Mouse (Mus musculus): ENCODE data around the gene Smim13. TPM values are rescaled to one million over a fixed set of nuclear protein-coding genes. Genes with fewer than 3 reads are reported as not detected.
"Not testable (repeated sequence)": the region's sequence is repeated elsewhere in the genome, so short reads cannot be mapped to it uniquely, and the experiment has no call there.

The Smim13 gene
- polyA plus RNA-seq, 1 experiment from 2014 or later = 22.7 TPM

DNA sequence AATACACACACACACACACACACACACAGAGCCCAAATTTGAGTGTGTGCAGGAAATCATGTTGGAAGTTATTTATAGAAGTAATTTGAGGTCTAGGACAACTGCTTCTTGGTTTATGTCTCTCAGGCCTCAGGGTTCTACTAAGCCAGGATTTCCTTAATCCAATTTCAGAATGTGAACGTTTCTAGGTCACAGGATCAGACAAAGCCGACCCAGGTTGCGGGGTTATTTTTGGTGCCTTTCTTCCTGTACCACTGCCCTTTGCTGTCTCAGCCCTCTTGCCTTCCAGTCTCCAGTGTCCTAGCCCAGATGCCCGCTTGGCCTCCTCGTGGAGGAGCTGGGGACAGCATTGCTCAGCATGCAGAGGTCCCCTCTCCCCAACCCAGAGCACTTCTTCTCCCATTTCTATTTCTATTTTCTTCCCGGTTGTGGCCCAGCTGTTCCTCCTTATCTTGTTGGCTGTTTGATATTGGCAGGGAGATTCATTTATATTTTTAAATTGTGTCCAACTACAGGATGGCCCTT, 5.3 kb upstream of the Smim13 start:
- Histone ChIP-seq H3K27ac (replicated peaks; ENCODE audit: low read depth, low read length) (no peak overlapping the region), H3K4me3 (replicated peaks; ENCODE audit: low read depth, low read length) (no peak overlapping the region), H3K4me1 (ENCODE audit: control insufficient read depth, insufficient read depth, low read length) (0 out of 2 replicates have a peak, but pooled peaks cover 5% of the 10 kb centered on the region), H3K27me3 (ENCODE audit: control insufficient read depth, insufficient read depth, low read length) (no peaks in the 10 kb centered on the region), H3K9ac (replicated peaks; ENCODE audit: low read length) (no peak overlapping the region), H3K9me3 (ENCODE audit: control insufficient read depth, low read length) (no peaks in the 10 kb centered on the region), H3K4me2 (ENCODE audit: low read length) (no peak overlapping the region), H3K36me3 (ENCODE audit: control insufficient read depth, insufficient read depth, low read length) (no peaks in the 10 kb centered on the region)
- DNase-seq (no peak), ATAC-seq (ENCODE audit: low FRiP score, low TSS enrichment) (no peak)
- 63% methylated on average over 6 of the region's 6 CpGs for WGBS

DNA sequence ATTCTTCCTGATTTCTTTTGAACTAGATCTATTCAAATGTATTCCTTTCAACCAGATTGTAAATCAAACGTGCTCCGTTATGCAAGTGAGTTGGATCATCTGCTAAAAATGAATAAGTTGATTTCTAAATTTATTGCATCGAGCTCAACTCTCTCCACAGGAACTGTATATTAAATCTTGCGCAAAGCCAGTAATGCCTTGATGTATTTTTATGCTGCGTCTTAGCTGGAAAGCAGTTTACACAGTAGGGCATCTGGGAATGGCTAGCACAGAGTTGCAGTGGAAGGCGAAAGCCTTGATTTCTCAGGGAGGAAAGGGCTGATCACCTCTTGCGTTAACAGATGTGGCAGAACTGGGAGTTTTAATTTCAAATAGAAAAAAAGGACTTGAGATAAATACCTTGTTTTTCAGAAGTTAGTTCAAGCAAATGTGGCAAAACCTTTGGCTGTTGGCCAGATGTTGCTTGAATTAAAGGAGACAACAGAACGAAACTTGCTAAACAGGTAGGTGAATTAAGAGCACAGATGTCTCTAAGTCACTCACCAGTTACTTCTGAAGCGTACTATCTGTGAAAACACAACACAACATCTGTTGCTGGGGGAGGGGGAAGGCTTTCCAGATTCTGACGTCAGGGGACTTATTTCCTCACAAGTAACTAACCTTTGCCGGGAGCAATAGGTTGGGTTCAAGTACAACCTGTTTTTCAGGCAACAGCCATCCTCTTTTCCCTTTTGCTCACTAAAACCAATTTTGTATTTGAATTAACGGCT, 708 bp upstream of the Smim13 start:
- ATAC-seq (ENCODE audit: low FRiP score, low TSS enrichment) (peak; percentile 6; the same call in 1 of the 2 replicates), DNase-seq (no peak)
- WGBS = 48% methylated on average over 12 of the region's 12 CpGs
- Histone ChIP-seq H3K4me3 (replicated peaks; ENCODE audit: low read depth, low read length) (peak overlapping the region; percentile 75), H3K27me3 (ENCODE audit: control insufficient read depth, insufficient read depth, low read length) (no peaks in the 10 kb centered on the region), H3K27ac (replicated peaks; ENCODE audit: low read depth, low read length) (peak overlapping the region; percentile 69), H3K4me2 (ENCODE audit: low read length) (peak overlapping the region; percentile 68), H3K9ac (replicated peaks; ENCODE audit: low read length) (peak overlapping the region; percentile 47; the same call in 1 of the 2 replicates), H3K9me3 (ENCODE audit: control insufficient read depth, low read length) (no peaks in the 10 kb centered on the region), H3K4me1 (ENCODE audit: control insufficient read depth, insufficient read depth, low read length) (peaks cover 12% of the 10 kb centered on the region), H3K36me3 (ENCODE audit: control insufficient read depth, insufficient read depth, low read length) (no peaks in the 10 kb centered on the region)

DNA sequence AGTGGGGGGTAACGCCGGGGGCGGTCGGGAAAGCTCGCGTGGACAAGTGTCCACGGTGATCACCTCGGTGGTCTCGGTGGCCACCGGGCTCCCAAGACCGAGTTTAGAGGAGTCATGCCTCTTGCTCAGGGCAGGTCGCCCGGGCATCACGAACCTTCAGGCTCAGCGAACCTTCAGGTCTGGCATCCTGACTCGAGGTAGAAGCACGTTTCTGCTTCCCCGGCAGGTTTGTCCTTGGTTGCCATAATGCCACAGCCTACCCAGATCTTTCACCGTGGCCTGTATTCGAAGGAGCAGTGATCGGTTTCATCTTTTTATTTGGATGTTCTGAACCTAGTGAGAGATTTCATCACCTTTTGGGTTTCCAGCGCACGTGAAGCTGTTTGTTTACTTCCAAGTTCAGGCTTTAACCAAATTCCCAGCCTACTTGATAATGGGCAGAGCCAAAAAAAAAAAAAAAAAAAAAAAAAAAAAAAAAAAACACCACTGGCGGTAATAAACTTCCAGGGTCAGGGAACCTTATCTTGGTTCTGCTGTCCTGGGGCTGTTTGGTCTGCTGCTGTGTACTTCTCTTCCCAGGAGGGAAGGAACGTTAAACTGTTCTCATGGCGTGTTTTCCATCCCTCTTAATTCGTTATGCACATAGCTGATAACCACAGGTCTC, 806 bp downstream of the Smim13 start:
- Histone ChIP-seq H3K27ac (replicated peaks; ENCODE audit: low read depth, low read length) (peak overlapping the region; percentile 89), H3K27me3 (ENCODE audit: control insufficient read depth, insufficient read depth, low read length) (no peaks in the 10 kb centered on the region), H3K9ac (replicated peaks; ENCODE audit: low read length) (peak overlapping the region; percentile 80), H3K4me1 (ENCODE audit: control insufficient read depth, insufficient read depth, low read length) (peaks cover 12% of the 10 kb centered on the region), H3K4me2 (ENCODE audit: low read length) (peak overlapping the region; percentile 68), H3K4me3 (replicated peaks; ENCODE audit: low read depth, low read length) (peak overlapping the region; percentile 75), H3K9me3 (ENCODE audit: control insufficient read depth, low read length) (no peaks in the 10 kb centered on the region), H3K36me3 (ENCODE audit: control insufficient read depth, insufficient read depth, low read length) (no peaks in the 10 kb centered on the region)
- 2% methylated on average over 27 of the region's 27 CpGs for WGBS
- ATAC-seq (ENCODE audit: low FRiP score, low TSS enrichment) (no peak), DNase-seq (peak; percentile 56)

DNA sequence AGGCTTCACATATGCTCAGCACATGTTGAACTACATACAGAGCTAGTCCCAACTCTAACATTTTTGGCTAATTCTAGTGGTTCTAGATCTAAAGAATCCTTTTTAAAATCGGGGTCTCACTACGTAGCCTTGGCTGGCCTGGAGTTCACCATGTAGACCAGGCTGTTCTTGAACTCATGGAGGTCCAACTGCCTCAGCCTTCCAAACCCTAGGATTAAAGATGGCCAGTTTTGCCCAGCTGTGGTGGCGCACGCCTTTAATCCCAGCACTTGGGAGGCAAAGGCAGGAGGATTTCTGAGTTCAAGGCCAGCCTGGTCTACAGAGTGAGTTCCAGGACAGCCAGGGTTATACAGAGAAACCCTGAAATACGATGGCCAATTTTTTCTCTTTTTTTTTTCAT, 1.6 kb downstream of the Smim13 start:
- H3K4me3 ChIP-seq (replicated peaks; ENCODE audit: low read depth, low read length); H3K9me3 ChIP-seq (ENCODE audit: control insufficient read depth, low read length); H3K36me3 ChIP-seq (ENCODE audit: control insufficient read depth, insufficient read depth, low read length); H3K27me3 ChIP-seq (ENCODE audit: control insufficient read depth, insufficient read depth, low read length); H3K27ac ChIP-seq (replicated peaks; ENCODE audit: low read depth, low read length); ATAC-seq (ENCODE audit: low FRiP score, low TSS enrichment); DNase-seq; H3K9ac ChIP-seq (replicated peaks; ENCODE audit: low read length): not testable (repeated sequence)
- 95% methylated on average over 5 of the region's 5 CpGs for WGBS
- H3K4me2 ChIP-seq (ENCODE audit: low read length) = peak overlapping the region; percentile 68
- peaks cover 12% of the 10 kb centered on the region for H3K4me1 ChIP-seq (ENCODE audit: control insufficient read depth, insufficient read depth, low read length)

DNA sequence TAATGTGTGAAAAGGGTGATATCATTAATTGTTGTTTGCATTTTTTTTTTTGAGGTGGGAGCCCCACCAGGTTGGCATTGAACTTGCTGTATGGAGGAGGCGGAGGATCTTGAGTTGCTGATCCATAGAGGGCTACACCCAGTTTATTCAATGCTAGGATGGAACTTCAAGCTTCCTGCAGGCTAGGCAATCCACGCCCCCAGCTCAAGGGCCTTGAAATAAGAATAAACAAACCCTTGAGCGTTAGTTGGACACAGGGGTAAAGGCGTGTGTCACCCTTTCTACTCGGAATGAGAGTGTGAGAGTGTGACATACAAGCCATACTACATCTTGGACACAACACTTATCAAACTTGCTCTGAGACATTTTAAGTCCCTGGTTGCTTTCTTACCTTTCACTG, 2.0 kb downstream of the Smim13 start:
- Histone ChIP-seq H3K4me2 (ENCODE audit: low read length) (no peak overlapping the region), H3K9me3 (ENCODE audit: control insufficient read depth, low read length) (no peaks in the 10 kb centered on the region), H3K4me3 (replicated peaks; ENCODE audit: low read depth, low read length) (no peak overlapping the region), H3K4me1 (ENCODE audit: control insufficient read depth, insufficient read depth, low read length) (peaks cover 12% of the 10 kb centered on the region), H3K27me3 (ENCODE audit: control insufficient read depth, insufficient read depth, low read length) (no peaks in the 10 kb centered on the region), H3K9ac (replicated peaks; ENCODE audit: low read length) (no peak overlapping the region), H3K27ac (replicated peaks; ENCODE audit: low read depth, low read length) (no peak overlapping the region), H3K36me3 (ENCODE audit: control insufficient read depth, insufficient read depth, low read length) (no peaks in the 10 kb centered on the region)
- 88% methylated on average over 5 of the region's 5 CpGs for WGBS
- ATAC-seq (ENCODE audit: low FRiP score, low TSS enrichment) (no peak), DNase-seq (no peak)

DNA sequence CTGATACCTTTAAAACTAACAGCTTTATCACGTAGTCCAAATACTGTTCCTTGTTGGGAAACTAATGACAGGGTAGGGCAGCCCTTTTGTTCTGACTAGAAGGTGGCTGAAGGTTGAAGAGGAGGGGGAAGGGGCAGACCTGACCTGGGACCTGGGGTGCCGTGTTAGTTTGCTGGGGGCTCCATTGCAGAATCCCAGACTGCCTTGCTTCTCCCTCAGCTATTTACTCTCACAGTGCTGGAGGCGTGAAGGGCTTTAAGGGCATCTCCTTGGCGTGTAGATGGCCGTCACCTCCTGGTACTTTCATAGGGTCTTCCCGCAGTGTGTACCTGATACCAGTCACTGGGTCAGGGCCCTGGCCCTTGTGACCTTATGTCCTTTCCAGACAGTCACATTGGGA, 2.5 kb downstream of the Smim13 start:
- Histone ChIP-seq H3K36me3 (ENCODE audit: control insufficient read depth, insufficient read depth, low read length) (no peaks in the 10 kb centered on the region), H3K9ac (replicated peaks; ENCODE audit: low read length) (no peak overlapping the region), H3K4me1 (ENCODE audit: control insufficient read depth, insufficient read depth, low read length) (peaks cover 12% of the 10 kb centered on the region), H3K27me3 (ENCODE audit: control insufficient read depth, insufficient read depth, low read length) (no peaks in the 10 kb centered on the region), H3K27ac (replicated peaks; ENCODE audit: low read depth, low read length) (no peak overlapping the region), H3K4me2 (ENCODE audit: low read length) (no peak overlapping the region), H3K4me3 (replicated peaks; ENCODE audit: low read depth, low read length) (no peak overlapping the region), H3K9me3 (ENCODE audit: control insufficient read depth, low read length) (no peaks in the 10 kb centered on the region)
- DNase-seq (no peak), ATAC-seq (ENCODE audit: low FRiP score, low TSS enrichment) (no peak)
- 89% methylated on average over 6 of the region's 6 CpGs for whole genome bisulfite sequencing

DNA sequence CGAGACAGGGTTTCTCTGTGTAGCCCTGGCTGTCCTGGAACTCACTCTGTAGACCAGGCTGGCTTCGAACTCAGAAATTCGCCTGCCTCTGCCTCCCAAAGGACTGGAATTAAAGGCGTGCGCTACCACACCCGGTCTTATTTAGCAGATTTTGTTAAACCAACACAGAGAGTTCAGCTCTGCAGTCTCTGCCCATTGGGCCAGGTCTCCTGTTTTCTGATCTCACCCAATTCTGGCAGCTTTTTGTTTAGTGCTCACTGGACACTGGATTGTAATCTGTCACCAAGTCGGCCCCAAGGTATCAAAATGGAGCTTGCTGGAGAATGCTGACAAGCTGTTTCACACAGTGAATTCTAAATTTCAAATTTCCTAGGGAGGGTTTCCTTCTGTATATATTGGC, 3.1 kb downstream of the Smim13 start:
- H3K4me2 ChIP-seq (ENCODE audit: low read length) = no peak overlapping the region
- H3K27ac ChIP-seq (replicated peaks; ENCODE audit: low read depth, low read length) = no peak overlapping the region
- H3K36me3 ChIP-seq (ENCODE audit: control insufficient read depth, insufficient read depth, low read length) = no peaks in the 10 kb centered on the region
- ATAC-seq (ENCODE audit: low FRiP score, low TSS enrichment) = no peak
- no peak overlapping the region for H3K4me3 ChIP-seq (replicated peaks; ENCODE audit: low read depth, low read length)
- H3K9ac ChIP-seq (replicated peaks; ENCODE audit: low read length) = no peak overlapping the region
- H3K4me1 ChIP-seq (ENCODE audit: control insufficient read depth, insufficient read depth, low read length) = peaks cover 12% of the 10 kb centered on the region
- 93% methylated on average over 7 of the region's 7 CpGs for WGBS
- DNase-seq = no peak
- no peaks in the 10 kb centered on the region for H3K27me3 ChIP-seq (ENCODE audit: control insufficient read depth, insufficient read depth, low read length)
- H3K9me3 ChIP-seq (ENCODE audit: control insufficient read depth, low read length) = no peaks in the 10 kb centered on the region

DNA sequence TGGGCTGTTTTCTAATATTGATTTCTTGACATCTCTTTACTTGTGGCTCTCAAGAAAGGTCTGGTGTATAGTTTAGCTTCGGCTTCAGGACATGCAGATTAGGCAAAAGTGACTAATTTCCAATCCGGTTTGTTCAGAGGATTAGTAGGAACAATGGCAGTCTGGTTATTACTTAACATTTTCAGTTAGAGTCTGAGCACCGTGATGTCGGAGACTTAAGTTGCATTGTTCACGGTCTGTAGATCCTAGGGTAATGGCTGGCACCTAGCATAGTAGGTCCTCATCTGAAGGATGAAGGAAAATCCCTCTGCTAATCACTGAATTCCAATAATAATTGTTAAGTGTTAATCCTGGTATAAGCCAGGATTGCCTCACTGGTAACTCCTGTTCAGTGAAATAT, 6.5 kb downstream of the Smim13 start:
- 60% methylated on average over 5 of the region's 5 CpGs for WGBS
- Histone ChIP-seq H3K27me3 (ENCODE audit: control insufficient read depth, insufficient read depth, low read length) (no peaks in the 10 kb centered on the region), H3K9me3 (ENCODE audit: control insufficient read depth, low read length) (no peaks in the 10 kb centered on the region), H3K4me2 (ENCODE audit: low read length) (no peak overlapping the region), H3K9ac (replicated peaks; ENCODE audit: low read length) (no peak overlapping the region), H3K4me1 (ENCODE audit: control insufficient read depth, insufficient read depth, low read length) (peaks cover 3% of the 10 kb centered on the region), H3K4me3 (replicated peaks; ENCODE audit: low read depth, low read length) (no peak overlapping the region), H3K36me3 (ENCODE audit: control insufficient read depth, insufficient read depth, low read length) (no peaks in the 10 kb centered on the region), H3K27ac (replicated peaks; ENCODE audit: low read depth, low read length) (no peak overlapping the region)
- DNase-seq = no peak
- no peak for ATAC-seq (ENCODE audit: low FRiP score, low TSS enrichment)
